Mouse (Mus musculus) lung, adult 2 months (tissue): Measurements from ENCODE around the gene Tmem115.

Source experiments
- CTCF ChIP-seq: fragments of 200-500 bp; IDR thresholded peaks from 2 replicates; pipeline ENCODE4 v1.5.1; 2011; ENCODE audit warnings: mild to moderate bottlenecking, low read length, control low read depth; ENCODE audit not compliant: insufficient read depth
- POLR2A ChIP-seq: fragments of 200-500 bp; IDR thresholded peaks from 2 replicates; pipeline ENCODE4 v1.6.1; 2011; ENCODE audit warnings: low read depth, mild to moderate bottlenecking, control low read depth, low read length, borderline replicate concordance; ENCODE audit errors: extremely low read depth

GRCm38 (mm10) chr9:107543299-107543698 lies 9.6 kb downstream of the Tmem115 start:
- TF ChIP-seq CTCF: no peak
- no peak for TF ChIP-seq POLR2A
